Mouse (Mus musculus) NIH3T3 (cell line): ENCODE measurements at regions not wholly inside any gene's neighbourhood (a gene's known extent, or its start where the extent isn't known, plus 50 kb on each side); places are given as distances from the start of the nearest gene placed in this dataset.

Experiments
- DNase-seq: peaks from one replicate; pipeline ENCODE4 v3.0.0-alpha.2; 2012; ENCODE audit warnings: low read depth

GRCm38 (mm10) chr16:27586307-27586706 lies 197.6 kb downstream of the Ccdc50 start:
- DNase-seq, result peak; percentile 8

- no peak for DNase-seq
Measured at GRCm38 (mm10) chr16:27609366-27609765, 220.7 kb downstream of the Ccdc50 start.

GRCm38 (mm10) chr16:27641306-27641705 lies 252.6 kb downstream of the Ccdc50 start:
- DNase-seq, result no peak

GRCm38 (mm10) chr16:27678275-27678674 lies 289.6 kb downstream of the Ccdc50 start:
- DNase-seq, result no peak

GRCm38 (mm10) chr16:27682926-27683325 lies 294.3 kb downstream of the Ccdc50 start:
- DNase-seq, result no peak

GRCm38 (mm10) chr16:27683826-27684225 lies 295.2 kb downstream of the Ccdc50 start:
- DNase-seq, result no peak

- DNase-seq, result no peak
Measured at GRCm38 (mm10) chr16:27709946-27710345, 321.3 kb downstream of the Ccdc50 start.

- DNase-seq, result no peak
Measured at GRCm38 (mm10) chr16:27723445-27723844, 334.8 kb downstream of the Ccdc50 start.
